Mouse (Mus musculus): ENCODE results near the gene Ltbp2. TPM values are rescaled to one million over a fixed set of nuclear protein-coding genes. Genes with fewer than 3 reads are reported as not detected.

Gene Ltbp2
- total RNA-seq, 4 experiments from 2014 or later = 0.88 to 1.1 (median 1.1) TPM

- no peak for DNase-seq (ENCODE audit: low spot score)
These were observed 71.0 kb downstream of the Ltbp2 start for GRCm38 (mm10) chr12:84805228-84805842.

- DNase-seq (ENCODE audit: low spot score) = no peak
These were observed 73.7 kb downstream of the Ltbp2 start for GRCm38 (mm10) chr12:84802625-84803024.

- DNase-seq (ENCODE audit: low spot score) = no peak
These were observed 74.7 kb downstream of the Ltbp2 start for GRCm38 (mm10) chr12:84801532-84802110.

GRCm38 (mm10) chr12:84800419-84800818 lies 75.9 kb downstream of the Ltbp2 start:
- peak; percentile 35 for DNase-seq (ENCODE audit: low spot score)

GRCm38 (mm10) chr12:84799086-84799485 lies 77.2 kb downstream of the Ltbp2 start:
- DNase-seq (ENCODE audit: low spot score) = no peak

- DNase-seq (ENCODE audit: low spot score) = no peak
These were observed 81.7 kb downstream of the Ltbp2 start for GRCm38 (mm10) chr12:84794647-84795046.

- no peak for DNase-seq (ENCODE audit: low spot score)
These were observed 83.7 kb downstream of the Ltbp2 start for GRCm38 (mm10) chr12:84792629-84793028.

- DNase-seq (ENCODE audit: low spot score) = no peak
These were observed 85.5 kb downstream of the Ltbp2 start for GRCm38 (mm10) chr12:84790853-84791252.

- no peak for DNase-seq (ENCODE audit: low spot score)
These were observed 90.2 kb downstream of the Ltbp2 start for GRCm38 (mm10) chr12:84786091-84786490.

GRCm38 (mm10) chr12:84784604-84785381 lies 91.5 kb downstream of the Ltbp2 start:
- peak; percentile 85 for DNase-seq (ENCODE audit: low spot score)

GRCm38 (mm10) chr12:84776229-84776628 lies 100.1 kb downstream of the Ltbp2 start:
- no peak for DNase-seq (ENCODE audit: low spot score)

- no peak for DNase-seq (ENCODE audit: low spot score)
These were observed 102.0 kb downstream of the Ltbp2 start for GRCm38 (mm10) chr12:84774376-84774775.

GRCm38 (mm10) chr12:84773476-84773875 lies 102.9 kb downstream of the Ltbp2 start:
- DNase-seq (ENCODE audit: low spot score) = no peak

- DNase-seq (ENCODE audit: low spot score) = peak; percentile 98
These were observed 103.4 kb downstream of the Ltbp2 start, which contains the start of the genes Npc2 and Isca2 for GRCm38 (mm10) chr12:84772726-84773441. Gene Npc2 (minus strand): TSS chr12:84773152. Gene Isca2 (plus strand): TSS chr12:84773251.

GRCm38 (mm10) chr12:84771981-84772520 lies 104.3 kb downstream of the Ltbp2 start:
- DNase-seq (ENCODE audit: low spot score) = no peak

- DNase-seq (ENCODE audit: low spot score) = no peak
These were observed 106.7 kb downstream of the Ltbp2 start for GRCm38 (mm10) chr12:84769624-84770023.

GRCm38 (mm10) chr12:84767510-84767909 lies 108.8 kb downstream of the Ltbp2 start:
- no peak for DNase-seq (ENCODE audit: low spot score)

- DNase-seq (ENCODE audit: low spot score) = no peak
These were observed 110.1 kb downstream of the Ltbp2 start for GRCm38 (mm10) chr12:84766113-84766735.

GRCm38 (mm10) chr12:84765506-84765905 lies 110.8 kb downstream of the Ltbp2 start:
- DNase-seq (ENCODE audit: low spot score) = no peak

- no peak for DNase-seq (ENCODE audit: low spot score)
These were observed 111.6 kb downstream of the Ltbp2 start for GRCm38 (mm10) chr12:84764756-84765155.

- DNase-seq (ENCODE audit: low spot score) = no peak
These were observed 112.6 kb downstream of the Ltbp2 start for GRCm38 (mm10) chr12:84763577-84764218.

Data from heart, adult 8-10 months (tissue).